Mouse (Mus musculus) embryo, embryonic 11.5 days (tissue): ENCODE measurements around the gene Grin3b.

ENCODE experiments used
- DNase-seq: peaks from one replicate; pipeline ENCODE4 v3.0.0-alpha.2; 2012; ENCODE audit warnings: low read depth, low spot score

Grin3b gene

DNA sequence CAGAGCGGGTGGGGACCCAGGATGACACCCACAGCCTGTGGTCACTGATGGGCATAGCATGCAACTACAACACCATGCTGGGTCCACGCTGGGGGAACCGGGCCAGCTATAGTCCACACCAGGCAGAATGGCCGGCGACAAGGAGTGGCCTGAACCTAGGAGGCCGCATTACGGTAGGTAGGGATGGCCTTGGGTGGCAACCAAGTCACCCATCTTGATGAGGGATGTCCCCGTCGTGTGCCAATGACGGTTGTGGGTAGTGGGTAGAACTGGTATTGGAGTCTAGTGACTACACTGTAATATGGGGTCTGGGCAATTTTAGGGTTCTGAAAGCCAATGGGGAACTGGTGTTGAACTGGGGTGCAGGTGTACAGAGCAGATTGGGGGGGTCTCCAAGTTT lies 46.4 kb downstream of the Grin3b start:
- DNase-seq = no peak

DNA sequence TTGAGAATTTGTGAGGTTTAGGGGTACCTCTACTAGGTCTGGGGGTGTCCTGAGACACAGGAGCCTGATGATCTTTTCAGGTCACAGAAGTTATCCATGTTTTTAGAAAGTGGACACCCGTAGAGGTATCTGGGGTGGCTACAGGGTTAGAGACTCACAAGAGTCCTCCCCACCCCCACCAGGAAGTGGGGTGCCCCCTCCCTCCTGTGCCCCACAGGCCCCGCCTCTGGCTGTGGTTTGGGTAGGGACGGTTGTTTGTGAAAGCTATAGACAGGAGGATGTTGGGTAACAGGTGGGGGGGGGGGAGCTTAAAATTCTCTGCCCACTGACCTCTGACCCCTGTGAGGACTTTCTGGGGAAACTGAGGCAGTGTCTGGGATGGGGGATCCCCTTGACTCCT lies 46.8 kb downstream of the Grin3b start:
- DNase-seq = no peak

DNA sequence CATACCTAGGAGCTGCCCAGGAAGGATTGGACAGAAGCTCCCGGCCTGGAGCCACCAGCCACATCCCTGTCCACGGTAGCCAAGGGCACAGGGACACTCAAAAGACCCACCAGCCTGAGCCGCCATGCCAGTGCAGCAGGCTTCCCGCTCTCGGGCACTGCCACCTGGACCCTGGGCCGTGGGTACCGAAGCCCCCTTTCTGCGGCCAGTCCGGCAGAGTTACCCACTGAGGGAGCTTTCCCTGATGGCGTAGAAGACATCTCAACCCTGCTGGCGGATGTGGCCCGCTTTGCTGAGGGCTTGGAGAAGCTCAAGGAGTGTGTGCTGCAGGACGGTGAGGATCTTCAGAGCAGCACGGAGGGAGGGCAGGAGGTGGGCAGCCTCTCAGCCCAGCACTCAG lies 47.3 kb downstream of the Grin3b start:
- DNase-seq = no peak

DNA sequence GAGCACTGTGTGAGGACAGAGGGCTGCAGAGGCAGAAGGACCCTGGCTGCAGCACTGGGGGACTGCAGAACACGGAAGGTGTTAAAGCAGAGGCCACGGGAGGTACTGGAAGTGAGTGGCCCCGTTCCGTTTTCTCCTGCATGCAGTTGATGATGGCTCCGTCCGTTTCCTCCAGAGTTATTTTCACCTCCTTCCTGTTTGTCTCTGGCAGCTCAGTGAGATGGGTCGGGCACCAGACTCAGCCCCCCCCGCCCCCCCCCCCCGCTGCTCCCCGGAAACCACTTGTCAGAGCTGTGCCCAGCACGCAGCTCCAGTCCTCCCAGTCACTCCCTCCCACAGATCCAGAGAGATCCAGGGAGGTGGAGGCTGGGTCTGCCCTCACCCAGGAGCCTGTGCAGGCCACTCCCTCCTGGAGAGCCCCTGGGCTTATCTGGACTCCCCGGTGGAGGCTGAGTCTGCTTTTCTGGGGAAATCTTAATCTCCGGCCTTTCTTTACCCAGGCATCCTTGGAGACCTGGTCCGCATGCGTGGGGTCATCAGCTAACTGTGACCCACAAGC lies 48.3 kb downstream of the Grin3b start:
- DNase-seq = no peak

DNA sequence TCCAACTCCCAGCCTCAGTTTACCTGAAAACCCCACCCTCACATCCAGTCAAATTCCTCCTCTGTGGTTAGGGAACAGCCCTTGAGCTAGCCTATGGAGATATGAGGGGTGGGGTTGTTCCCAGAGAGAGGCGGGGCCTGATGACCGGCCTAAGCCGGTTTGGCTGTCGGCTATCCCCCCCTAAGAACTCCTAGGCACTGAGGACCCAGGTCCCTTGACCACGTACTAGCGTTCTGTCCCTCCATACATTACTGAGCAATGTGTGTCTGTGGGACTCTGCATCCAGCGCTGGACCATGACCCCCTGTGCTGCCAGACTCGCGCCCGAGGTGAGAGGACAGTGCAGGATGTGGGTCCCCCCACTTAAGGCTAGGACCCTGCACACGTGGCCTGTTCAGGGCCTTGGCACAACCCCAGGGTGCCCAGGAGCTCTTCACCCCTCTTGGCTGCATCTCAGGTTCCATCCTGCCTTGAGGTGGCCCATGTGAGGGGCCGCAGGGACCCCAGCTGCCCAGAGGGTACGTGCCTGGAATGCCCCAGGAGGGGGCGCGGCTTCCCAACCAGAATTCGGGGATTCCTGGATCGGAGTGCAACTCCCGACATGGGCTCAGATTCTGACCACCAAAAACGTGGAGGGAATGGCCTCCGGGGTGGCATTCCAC lies 49.1 kb downstream of the Grin3b start:
- peak; percentile 26 for DNase-seq

DNA sequence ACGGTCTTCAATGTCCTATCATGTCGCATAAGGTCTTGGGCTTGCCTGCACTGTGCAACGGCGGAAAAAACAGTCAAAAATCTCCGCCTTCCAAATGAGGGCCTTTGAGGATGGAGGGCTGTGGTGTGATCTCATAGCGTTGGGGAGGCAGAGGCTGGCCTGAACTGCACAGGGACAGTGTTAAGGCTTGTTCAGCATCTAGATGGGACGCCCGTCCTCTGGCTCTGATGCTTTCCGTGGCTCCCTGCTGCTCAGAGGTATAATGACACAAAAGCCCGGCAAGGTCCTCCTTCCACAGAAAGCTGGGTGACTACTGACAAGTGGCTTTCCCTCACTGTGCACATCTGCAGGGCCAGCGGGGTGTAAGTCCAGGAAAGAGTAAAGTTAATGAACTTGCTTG lies 49.7 kb downstream of the Grin3b start:
- DNase-seq = no peak

DNA sequence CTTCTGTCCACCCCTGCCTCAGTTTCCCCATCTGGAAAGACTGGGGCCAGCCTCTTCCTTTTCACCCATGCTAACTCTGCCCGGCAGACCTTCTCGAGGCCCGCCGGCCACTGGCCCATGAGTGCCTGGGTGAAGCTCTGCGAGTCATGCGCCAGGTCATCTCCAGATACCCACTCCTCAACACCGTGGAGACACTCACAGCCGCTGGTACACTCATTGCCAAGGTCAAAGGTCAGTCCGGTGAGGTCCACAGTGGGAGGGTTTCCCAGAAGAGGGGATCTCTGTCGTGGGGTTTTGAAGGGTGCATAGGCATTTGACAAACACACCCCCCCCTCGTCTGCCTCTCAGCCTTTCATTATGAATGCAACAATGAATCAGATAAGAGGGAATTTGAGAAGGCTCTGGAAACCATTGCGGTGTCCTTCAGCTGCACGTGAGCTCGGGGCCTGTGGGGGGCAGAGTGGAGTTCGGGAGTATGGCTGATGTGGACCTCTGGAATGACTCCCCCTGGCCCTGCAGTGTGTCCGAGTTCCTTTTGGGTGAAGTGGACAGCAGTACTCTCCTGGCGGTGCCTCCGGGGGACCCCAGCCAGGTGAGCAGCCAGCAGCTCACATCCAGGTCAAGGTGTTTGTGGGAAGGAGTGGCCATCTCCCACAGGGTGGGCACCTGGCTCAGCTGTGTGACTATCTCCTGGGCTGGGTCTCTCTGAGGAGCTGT lies 50.2 kb downstream of the Grin3b start:
- no peak for DNase-seq

DNA sequence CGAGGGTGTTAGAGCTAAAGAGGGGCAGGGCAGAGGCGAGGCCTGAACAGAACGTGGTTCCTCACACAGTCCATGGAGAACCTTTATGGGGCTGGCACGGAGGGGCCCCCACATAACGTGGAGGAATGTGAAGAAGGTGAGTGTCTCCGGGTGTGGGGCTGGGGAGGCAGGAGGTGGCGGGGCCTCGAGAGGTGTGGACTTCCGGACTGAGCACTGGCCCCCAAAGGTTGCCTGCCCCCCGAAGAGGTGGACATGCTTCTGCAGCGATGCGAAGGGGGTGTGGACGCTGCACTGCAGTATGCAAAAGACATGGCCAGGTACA lies 50.8 kb downstream of the Grin3b start:
- no peak for DNase-seq

DNA sequence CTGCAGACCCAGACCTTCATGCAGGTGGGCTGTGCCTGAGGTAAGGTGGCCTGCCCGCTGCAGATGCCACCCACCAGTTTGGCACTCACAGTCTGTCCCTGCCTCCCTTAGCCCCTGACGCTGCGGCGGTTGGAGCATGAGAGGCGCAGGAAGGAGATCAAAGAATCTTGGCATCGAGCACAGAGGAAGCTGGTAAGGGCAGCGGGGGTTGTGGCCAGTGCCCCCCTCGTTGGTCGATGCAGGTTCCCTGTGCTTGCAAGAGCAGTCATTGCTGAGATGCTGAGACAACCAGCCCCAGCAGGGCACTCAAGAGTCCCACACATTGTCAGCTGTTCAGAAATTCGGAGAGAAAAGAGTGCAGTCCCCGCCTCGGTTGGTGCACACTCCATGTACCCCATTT lies 51.6 kb downstream of the Grin3b start:
- no peak for DNase-seq

DNA sequence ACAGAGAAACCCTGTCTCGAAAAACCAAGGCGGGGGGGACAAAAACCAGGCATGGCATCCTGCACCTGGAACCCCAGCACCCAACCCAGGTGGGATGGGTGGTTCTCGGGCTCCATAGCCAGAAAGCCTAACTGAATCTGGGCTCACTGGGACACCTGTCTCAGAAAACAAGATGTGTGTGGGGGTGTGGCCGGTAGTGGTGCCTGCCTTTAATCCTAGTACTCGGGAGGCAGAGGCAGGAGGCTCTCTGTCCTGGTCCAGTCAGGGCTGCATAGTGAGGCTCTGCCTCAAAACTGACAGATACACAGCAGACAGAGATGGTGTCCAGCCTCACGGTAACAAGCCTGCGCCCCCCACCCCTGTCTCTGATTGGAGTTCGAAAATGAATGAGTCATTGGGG lies 52.3 kb downstream of the Grin3b start:
- no peak for DNase-seq

DNA sequence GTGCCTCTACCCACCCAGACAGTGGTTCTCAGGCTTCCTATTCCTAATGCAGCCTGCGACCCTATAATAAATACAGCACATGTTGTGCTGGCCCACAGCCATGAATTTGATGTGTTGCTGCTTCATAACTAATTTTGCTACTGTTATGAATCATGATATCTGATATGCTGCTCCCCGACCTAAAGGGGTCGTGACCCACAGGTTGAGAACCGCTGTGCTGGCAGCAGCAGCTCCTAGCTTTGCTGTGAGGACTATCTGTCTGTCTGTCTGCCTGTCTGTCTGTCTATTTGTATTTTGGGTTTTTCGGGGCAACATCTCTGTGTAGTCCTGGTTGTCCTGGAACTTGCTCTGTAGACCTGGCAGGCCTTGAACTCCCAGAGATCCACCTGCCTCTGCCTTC lies 53.2 kb downstream of the Grin3b start:
- DNase-seq = no peak

DNA sequence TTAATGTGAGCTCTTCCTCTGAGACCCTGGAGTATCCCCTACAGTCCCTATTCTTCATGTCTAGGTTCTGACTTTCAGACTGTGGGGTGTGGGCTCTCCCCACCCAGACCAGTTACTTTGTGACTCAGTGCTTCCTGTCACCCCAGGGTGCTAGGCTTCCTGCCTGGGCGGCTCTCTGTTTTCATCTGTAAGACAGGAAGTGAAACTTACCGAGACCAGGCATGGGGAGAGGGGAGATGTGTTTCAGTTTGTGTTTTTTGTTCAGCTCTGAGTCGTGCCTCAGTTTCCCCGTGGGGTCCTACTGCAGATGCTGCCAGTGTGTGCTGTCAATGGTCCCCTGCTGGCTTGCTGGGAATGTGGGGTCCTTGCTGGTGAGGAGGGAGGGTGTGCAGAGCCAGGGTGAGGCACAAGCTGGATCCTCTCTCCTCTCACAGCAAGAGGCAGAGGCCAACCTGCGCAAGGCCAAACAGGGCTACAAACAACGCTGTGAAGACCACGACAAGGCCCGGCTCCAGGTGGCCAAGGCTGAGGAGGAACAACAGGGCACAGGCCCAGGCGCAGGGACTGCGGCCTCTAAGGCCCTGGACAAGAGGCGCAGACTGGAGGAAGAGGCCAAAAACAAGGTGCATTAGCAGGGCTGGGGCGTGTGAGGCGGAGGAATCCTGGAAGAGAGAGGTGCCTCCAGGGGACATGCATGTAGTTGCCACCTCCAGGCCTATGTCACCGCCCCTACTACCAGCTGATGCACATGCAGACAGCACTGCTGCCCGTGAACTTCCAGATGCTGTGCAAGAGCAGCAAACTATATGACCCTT lies 53.9 kb downstream of the Grin3b start:
- no peak for DNase-seq

DNA sequence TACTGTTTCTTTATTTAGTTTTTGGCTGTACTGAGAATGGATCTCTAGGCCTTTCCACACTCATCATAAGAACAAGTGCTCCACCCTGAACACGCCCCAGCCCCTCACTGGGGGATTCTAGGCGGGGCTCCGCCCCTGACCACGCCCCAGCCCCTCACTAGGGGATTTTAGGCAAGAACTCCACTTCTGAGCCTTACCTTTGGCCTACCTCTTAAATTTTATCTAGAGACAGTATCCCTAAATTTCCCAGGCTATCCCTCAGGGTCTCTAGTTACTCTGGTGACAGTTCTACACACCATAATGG lies 54.5 kb downstream of the Grin3b start:
- DNase-seq = no peak

DNA sequence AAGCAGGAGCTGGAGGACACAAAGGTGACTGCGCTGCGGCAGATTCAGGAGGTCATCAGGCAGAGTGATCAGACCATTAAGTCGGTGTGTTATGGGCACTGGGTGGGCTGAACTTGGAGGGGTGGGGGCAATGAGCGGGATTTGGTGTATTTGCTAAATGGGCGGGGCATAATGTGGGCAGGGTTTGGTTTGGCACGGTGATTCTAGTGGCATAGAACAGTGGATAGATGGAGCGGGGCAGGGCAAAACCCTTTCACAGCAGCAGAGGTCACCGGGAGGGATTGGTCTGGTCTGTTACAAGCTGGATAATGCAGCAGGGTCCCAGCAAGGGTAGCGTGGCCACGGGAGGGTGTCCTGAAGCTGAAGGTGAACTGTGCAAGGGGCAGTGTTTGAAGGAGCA lies 54.9 kb downstream of the Grin3b start:
- no peak for DNase-seq

DNA sequence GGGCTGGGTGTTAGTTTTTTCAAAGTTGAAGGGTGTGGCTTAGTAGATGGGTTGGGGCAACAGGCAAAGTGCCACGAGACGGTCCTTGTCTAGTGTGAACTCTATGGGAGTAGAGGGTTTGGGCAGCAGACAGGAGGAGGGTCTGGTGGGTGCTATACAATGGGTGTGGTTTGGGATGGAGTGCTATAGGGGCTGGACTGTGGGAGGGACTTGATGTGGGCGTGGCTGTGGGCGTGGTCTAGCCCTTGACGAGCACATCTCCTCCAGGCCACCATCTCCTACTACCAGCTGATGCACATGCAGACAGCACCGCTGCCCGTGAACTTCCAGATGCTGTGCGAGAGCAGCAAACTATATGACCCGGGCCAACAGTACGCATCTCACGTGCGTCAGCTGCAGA lies 55.4 kb downstream of the Grin3b start:
- no peak for DNase-seq
